Comparison of ENCODE assay signal across 18 mouse cellular contexts in genomic region chr11:21173926-21174325, GRCm38 (mm10).
DNase-seq lines count a peak whose midpoint lies in the region; TF ChIP-seq lines count a peak whose summit lies in the region.
"Had no signal": no experiment of that assay in that cellular context is flagged by ENCODE, and none has a peak within 500 bp of the region (broad histone marks: within the 10 kb centered on the region; RNA-seq: fewer than 3 reads in every experiment).

No protein-coding gene starts in this region.

- no peaks in the 10 kb centered on the region for H3K27me3 ChIP-seq in spleen, adult 2 months (ENCODE audit: control insufficient read depth, insufficient read depth, low read length)
- no peaks in the 10 kb centered on the region for H3K27me3 ChIP-seq in splenic B cell, adult 2 months (ENCODE audit: control insufficient read depth, insufficient read depth, low read length, poor library complexity, severe bottlenecking)
- H3K27me3 ChIP-seq: embryonic facial prominence, embryonic 12.5 days; heart, embryonic 15.5 days; intestine, embryonic 15.5 days; limb, embryonic 12.5 days; liver, embryonic 13.5 days had no signal

- H3K4me1 ChIP-seq in spleen, adult 2 months (ENCODE audit: control insufficient read depth, insufficient read depth, insufficient read length), result peaks cover 20% of the 10 kb centered on the region
- peaks cover 1% of the 10 kb centered on the region; the same call in 1 of the 2 replicates for H3K4me1 ChIP-seq in bone marrow, adult 2 months (ENCODE audit: control insufficient read depth, insufficient read depth, low read length)
- H3K4me1 ChIP-seq: embryonic facial prominence, embryonic 12.5 days; heart, embryonic 15.5 days; limb, embryonic 12.5 days had no signal

- no peak for TF ChIP-seq CTCF in layer of hippocampus, adult 2 months (conservative IDR thresholded peaks at IDR 0.05)
- TF ChIP-seq CTCF in spleen, adult 2 months (IDR thresholded peaks at IDR 0.05; ENCODE audit: extremely low read depth, insufficient read depth, insufficient read length, insufficient replicate concordance), result no peak
- no peak for TF ChIP-seq CTCF in bone marrow, adult 2 months (IDR thresholded peaks at IDR 0.05; ENCODE audit: control insufficient read depth, insufficient read depth, low read length)

- no peaks in the 10 kb centered on the region for H3K36me3 ChIP-seq in spleen, adult 2 months (ENCODE audit: control insufficient read depth, insufficient read depth, low read length)
- no peaks in the 10 kb centered on the region for H3K36me3 ChIP-seq in splenic B cell, adult 2 months (ENCODE audit: control insufficient read depth, insufficient read depth, low read length, poor library complexity, severe bottlenecking)
- H3K36me3 ChIP-seq: embryonic facial prominence, embryonic 12.5 days; heart, embryonic 15.5 days; intestine, embryonic 15.5 days; limb, embryonic 12.5 days; liver, embryonic 13.5 days; midbrain, embryonic 10.5 days had no signal

- TF ChIP-seq POLR2A in spleen, adult 2 months (IDR thresholded peaks at IDR 0.05; ENCODE audit: low read depth, low read length), result no peak
- no peak for TF ChIP-seq POLR2A in bone marrow, adult 2 months (IDR thresholded peaks at IDR 0.05; ENCODE audit: borderline replicate concordance, control insufficient read depth, low read depth, low read length)

- no peak for DNase-seq in layer of hippocampus, adult 2 months (ENCODE audit: low spot score in 2 of 2)
- no peak for DNase-seq in layer of hippocampus, postnatal 36 days
- no peak for DNase-seq in spleen, adult 2 months (ENCODE audit: low read depth in 1 of 2, low spot score in 2 of 2)
- no peak for DNase-seq in spleen, adult 12 weeks (ENCODE audit: low spot score)
- peak; percentile 17 for DNase-seq in splenic B cell, adult 2 months (ENCODE audit: low read depth, low spot score)
- DNase-seq in testis, postnatal 10 days (ENCODE audit: low spot score), result no peak
- no peak for DNase-seq in right cerebral cortex, postnatal 10 days (ENCODE audit: low spot score in 2 of 2)
- DNase-seq: cerebellum, adult 9-11 months; gastrocnemius, postnatal 14 days had no signal

- no peak overlapping the region for H3K4me3 ChIP-seq in layer of hippocampus, adult 2 months
- no peak overlapping the region; the same call in 1 of the 2 replicates for H3K4me3 ChIP-seq in spleen, adult 2 months (ENCODE audit: extremely low read depth, insufficient read depth, insufficient read length)
- no peak overlapping the region for H3K4me3 ChIP-seq in bone marrow, adult 2 months (replicated peaks; ENCODE audit: control insufficient read depth, low read depth, low read length)
- H3K4me3 ChIP-seq: embryonic facial prominence, embryonic 12.5 days; erythroblast, embryonic 14.5 days; heart, embryonic 15.5 days; intestine, embryonic 15.5 days; limb, embryonic 12.5 days; liver, embryonic 13.5 days; midbrain, embryonic 10.5 days had no signal

- 58% methylated on average over 6 of the region's 6 CpGs for WGBS in spleen, adult 2 months
- 67% methylated on average over 6 of the region's 6 CpGs for WGBS in bone marrow, adult 2 months

- H3K27ac ChIP-seq in layer of hippocampus, adult 2 months, result peak overlapping the region; percentile 32
- H3K27ac ChIP-seq in spleen, adult 2 months (ENCODE audit: insufficient read depth, low read length), result peak overlapping the region; percentile 88
- peak overlapping the region; percentile 79; the same call in 1 of the 2 replicates for H3K27ac ChIP-seq in bone marrow, adult 2 months (ENCODE audit: control insufficient read depth, insufficient read depth, low read depth, low read length, poor library complexity)
- H3K27ac ChIP-seq: embryonic facial prominence, embryonic 12.5 days; heart, embryonic 15.5 days; intestine, embryonic 15.5 days; limb, embryonic 12.5 days; liver, embryonic 13.5 days; macrophage; midbrain, embryonic 10.5 days had no signal

Comparison
In these comparisons a context has a peak if more than half of its experiments do, and no peak if none do; other contexts are left out.
1. H3K27ac ChIP-seq: peak in every context shown above with its lines; median percentile 88 in spleen, adult 2 months; 79 in bone marrow, adult 2 months; 32 in layer of hippocampus, adult 2 months.